Mouse (Mus musculus) olfactory bulb, adult 2 months (tissue): Measurements from ENCODE around the gene Hoxa6.

Experiments
- CTCF ChIP-seq: fragments of 200-500 bp; IDR thresholded peaks from 2 replicates; pipeline ENCODE4 v1.5.1; 2012; ENCODE audit warnings: low read depth, mild to moderate bottlenecking, low read length, moderate library complexity; ENCODE audit not compliant: insufficient read depth
- POLR2A ChIP-seq: fragments of 200-500 bp; IDR thresholded peaks from 2 replicates; pipeline ENCODE4 v1.6.1; 2012; ENCODE audit warnings: mild to moderate bottlenecking, low read depth, low read length, moderate library complexity; ENCODE audit not compliant: insufficient read depth

- TF ChIP-seq CTCF (no peak), POLR2A (no peak)
Observed at GRCm38 (mm10) chr6:52207684-52207976, 892 bp downstream of the Hoxa6 start.
